Mouse (Mus musculus) liver, postnatal 0 days (tissue): ENCODE data around the gene Xpot. TPM values are rescaled to one million over a fixed set of nuclear protein-coding genes. Genes with fewer than 3 reads are reported as not detected.

Source experiments
- ATAC-seq: fragments of 200-750 bp; cut with Nextera tagmentation; 2 replicates; pipeline ENCODE4 v1.8.0; 2017; ENCODE audit warnings: mild to moderate bottlenecking, moderate library complexity
- DNase-seq: peaks from one replicate; pipeline ENCODE4 v3.0.0-alpha.2; 2016
- H3K27ac ChIP-seq: fragments of 300-500 bp; sonication (generic); 2 replicates; pipeline ENCODE4 v1.5.1; 2014; ENCODE audit warnings: antibody characterized with exemption, moderate library complexity, mild to moderate bottlenecking, low read depth
- H3K27me3 ChIP-seq: fragments of 300-500 bp; sonication (generic); 2 replicates; pipeline ENCODE4 v1.6.1; 2014; ENCODE audit warnings: low read length, control low read depth, mixed read lengths; ENCODE audit not compliant: insufficient read depth
- H3K36me3 ChIP-seq: fragments of 300-500 bp; sonication (generic); replicated peaks from 2 replicates; pipeline ENCODE4 v1.6.1; 2014; ENCODE audit warnings: mild to moderate bottlenecking, control low read depth, low read length, moderate library complexity, mixed read lengths; ENCODE audit not compliant: insufficient read depth
- H3K4me1 ChIP-seq: fragments of 300-500 bp; sonication (generic); 2 replicates; pipeline ENCODE4 v1.6.1; 2014; ENCODE audit warnings: antibody characterized with exemption, mild to moderate bottlenecking, control low read depth; ENCODE audit not compliant: insufficient read depth
- H3K4me2 ChIP-seq: fragments of 300-500 bp; sonication (generic); 2 replicates; pipeline ENCODE4 v1.6.1; 2014; ENCODE audit warnings: low read depth, mild to moderate bottlenecking, low read length, moderate library complexity, mixed read lengths
- H3K4me3 ChIP-seq: fragments of 300-500 bp; sonication (generic); 2 replicates; pipeline ENCODE4 v1.5.1; 2014; ENCODE audit warnings: low read depth, low read length
- H3K9ac ChIP-seq: fragments of 300-500 bp; sonication (generic); replicated peaks from 2 replicates; pipeline ENCODE4 v1.6.1; 2014; ENCODE audit warnings: mild to moderate bottlenecking, moderate library complexity
- H3K9me3 ChIP-seq: fragments of 300-500 bp; sonication (generic); 2 replicates; pipeline ENCODE4 v1.6.1; 2016; ENCODE audit warnings: mild to moderate bottlenecking, control low read depth, low read length, mixed read lengths
- CTCF ChIP-seq: sonication (generic); IDR thresholded peaks from 2 replicates; pipeline ENCODE4 v1.5.1; 2016; ENCODE audit warnings: antibody characterized with exemption, low read depth
- EP300 ChIP-seq: IDR thresholded peaks from 2 replicates; pipeline ENCODE4 v1.6.1; 2016; ENCODE audit warnings: antibody characterized with exemption, low read depth, mild to moderate bottlenecking
- WGBS: fragments of 180-500 bp; shearing (Covaris S2); extraction: QIAGEN DNeasy Blood & Tissue Kit; methylation state at CpG from one replicate; pipeline ENCODE4 v1.1.7; 2014; ENCODE audit not compliant: insufficient replicate concordance; 5-methylcytosine and 5-hydroxymethylcytosine counted together
- polyA plus RNA-seq: library from polyadenylated mRNA; unstranded; fragments of >200 nt; fragmentation: Nextera tagmentation; extraction: Ambion mirVana; gene quantifications from 2 replicates; pipeline ENCODE4 v1.2.1, GENCODE M21; 2015

The Xpot gene
- polyA plus RNA-seq, 1 experiment from 2014 or later = 19.4 TPM

GRCm38 (mm10) chr10:121585056-121585790 is 40.9 kb downstream of the Xpot start:
- H3K4me1 ChIP-seq = peaks cover 24% of the 10 kb centered on the region
- DNase-seq (peak; percentile 40), ATAC-seq (no peak)
- no peaks in the 10 kb centered on the region for H3K9me3 ChIP-seq
- WGBS = 54% methylated on average over 20 of the region's 20 CpGs
- peaks cover 42% of the 10 kb centered on the region for H3K36me3 ChIP-seq
- peak overlapping the region; percentile 86 for H3K4me3 ChIP-seq
- peak overlapping the region; percentile 93 for H3K27ac ChIP-seq
- H3K9ac ChIP-seq = peak overlapping the region; percentile 95
- H3K4me2 ChIP-seq = peak overlapping the region; percentile 70
- TF ChIP-seq CTCF = no peak
- no peak for TF ChIP-seq EP300
- H3K27me3 ChIP-seq = no peaks in the 10 kb centered on the region

- ATAC-seq (no peak), DNase-seq (no peak)
- H3K4me3 ChIP-seq = no peak overlapping the region
Measured at GRCm38 (mm10) chr10:121584033-121584432, 42.1 kb downstream of the Xpot start.

DNA sequence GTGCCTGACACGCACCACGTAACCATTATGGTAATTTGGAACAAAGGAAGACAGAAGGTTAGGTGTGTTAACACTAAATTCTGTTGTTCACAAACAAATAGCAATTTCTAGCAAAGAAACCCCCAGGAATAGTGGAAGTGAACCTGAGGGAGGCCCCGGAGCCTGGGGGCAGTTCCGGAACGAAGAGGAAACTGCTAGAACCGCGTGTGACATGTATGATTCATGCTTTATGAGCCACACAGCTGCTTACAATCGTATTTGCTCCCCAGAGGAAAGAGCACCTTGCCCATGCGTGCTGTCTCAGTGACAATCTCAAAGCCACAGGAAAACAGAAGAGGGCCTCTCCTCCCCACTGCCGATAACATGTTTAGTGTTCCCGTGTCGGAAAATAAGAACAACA is 43.1 kb downstream of the Xpot start:
- ATAC-seq (no peak), DNase-seq (no peak)
- Histone ChIP-seq H3K4me3 (no peak overlapping the region), H3K4me2 (no peak overlapping the region), H3K27ac (no peak overlapping the region), H3K27me3 (no peaks in the 10 kb centered on the region), H3K36me3 (peaks cover 50% of the 10 kb centered on the region), H3K9me3 (no peaks in the 10 kb centered on the region), H3K4me1 (peaks cover 24% of the 10 kb centered on the region), H3K9ac (no peak overlapping the region)
- TF ChIP-seq CTCF (no peak), EP300 (no peak)
- 66% methylated on average over 12 of the region's 12 CpGs for WGBS

More at GRCm38 (mm10) chr10:121584033-121584432, 42.1 kb downstream of the Xpot start:
- Histone ChIP-seq H3K4me2 (no peak overlapping the region), H3K27ac (no peak overlapping the region), H3K27me3 (no peaks in the 10 kb centered on the region), H3K9me3 (no peaks in the 10 kb centered on the region), H3K4me1 (peaks cover 24% of the 10 kb centered on the region), H3K36me3 (peaks cover 44% of the 10 kb centered on the region), H3K9ac (no peak overlapping the region)
- 84% methylated on average over 10 of the region's 10 CpGs for WGBS
- TF ChIP-seq EP300 (no peak), CTCF (no peak)

DNA sequence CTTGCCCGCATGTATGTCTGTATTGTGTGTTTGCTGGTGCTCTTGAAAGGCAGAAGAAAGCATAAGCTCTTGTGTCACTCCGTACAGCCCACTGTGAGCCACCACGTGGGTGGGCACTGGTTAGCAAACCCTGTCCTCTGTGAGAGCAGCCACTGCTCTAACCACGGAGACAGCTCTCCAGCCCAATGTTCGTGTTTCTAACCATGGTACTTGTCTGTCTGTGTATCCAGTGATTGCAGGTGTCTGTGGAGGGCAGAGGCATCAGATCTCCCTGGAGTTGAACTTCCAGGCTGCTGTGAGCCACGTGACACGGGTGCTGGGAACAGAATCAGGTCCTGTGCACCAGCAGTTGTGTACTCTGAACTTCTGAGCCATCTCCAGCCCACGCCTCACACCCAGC is 43.8 kb downstream of the Xpot start:
- no peak for TF ChIP-seq CTCF
- TF ChIP-seq EP300 = no peak
- 88% methylated on average over 8 of the region's 8 CpGs for WGBS
- Histone ChIP-seq H3K4me1 (peaks cover 19% of the 10 kb centered on the region), H3K9ac (no peak overlapping the region), H3K4me2 (no peak overlapping the region), H3K27me3 (no peaks in the 10 kb centered on the region), H3K27ac (no peak overlapping the region), H3K9me3 (no peaks in the 10 kb centered on the region), H3K4me3 (no peak overlapping the region), H3K36me3 (peaks cover 55% of the 10 kb centered on the region)
- ATAC-seq (no peak), DNase-seq (no peak)

DNA sequence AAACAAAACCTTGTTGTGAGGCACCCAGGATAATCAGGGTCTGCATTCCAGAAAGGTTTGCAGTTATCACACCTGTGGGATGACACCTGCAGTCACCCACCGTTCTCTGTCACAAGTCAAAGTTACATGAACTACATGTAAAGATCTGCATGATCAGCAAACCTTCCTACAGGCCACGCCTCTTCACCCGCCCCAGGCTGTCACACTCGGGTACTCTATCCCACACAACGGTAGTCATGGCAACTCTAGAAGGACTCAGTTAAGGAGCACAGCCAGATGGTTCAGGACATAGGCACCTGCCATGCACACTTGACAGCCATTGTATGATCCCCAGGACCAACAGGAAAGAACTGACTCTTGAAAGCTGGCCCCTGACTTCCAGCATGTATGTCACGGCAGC is 44.7 kb downstream of the Xpot start:
- no peak for DNase-seq
- H3K27me3 ChIP-seq = no peaks in the 10 kb centered on the region

GRCm38 (mm10) chr10:121580381-121580780 is 45.8 kb downstream of the Xpot start:
- H3K36me3 ChIP-seq = peaks cover 65% of the 10 kb centered on the region
- TF ChIP-seq EP300 (no peak), CTCF (no peak)
- no peak overlapping the region for H3K27ac ChIP-seq
- H3K9me3 ChIP-seq = no peaks in the 10 kb centered on the region
- 91% methylated on average over 5 of the region's 5 CpGs for WGBS
- H3K4me1 ChIP-seq = peaks cover 16% of the 10 kb centered on the region
- H3K4me2 ChIP-seq = no peak overlapping the region
- H3K9ac ChIP-seq = no peak overlapping the region
- ATAC-seq = no peak
- DNase-seq = no peak
- H3K4me3 ChIP-seq = no peak overlapping the region
- no peaks in the 10 kb centered on the region for H3K27me3 ChIP-seq

More for the DNA sequence above, 44.7 kb downstream of the Xpot start:
- 80% methylated on average over 6 of the region's 6 CpGs for WGBS
- peaks cover 18% of the 10 kb centered on the region for H3K4me1 ChIP-seq
- no peak overlapping the region for H3K9ac ChIP-seq
- H3K4me3 ChIP-seq = no peak overlapping the region
- H3K27ac ChIP-seq = no peak overlapping the region
- TF ChIP-seq EP300 (no peak), CTCF (no peak)
- no peak for ATAC-seq
- H3K4me2 ChIP-seq = no peak overlapping the region
- no peaks in the 10 kb centered on the region for H3K9me3 ChIP-seq
- peaks cover 56% of the 10 kb centered on the region for H3K36me3 ChIP-seq
